Mouse (Mus musculus) heart, embryonic 16.5 days (tissue): Measurements from ENCODE around the gene Pkhd1. TPM values are rescaled to one million over a fixed set of nuclear protein-coding genes. Genes with fewer than 3 reads are reported as not detected.

Experiments used
- ATAC-seq: fragments of 200-750 bp; cut with Nextera tagmentation; replicated peaks from 2 replicates; pipeline ENCODE4 v1.8.0; 2017; ENCODE audit warnings: moderate number of reproducible peaks; ENCODE audit not compliant: insufficient read depth, low FRiP score; ENCODE audit errors: extremely low read depth
- H3K27ac ChIP-seq: fragments of 300-500 bp; sonication (generic); 2 replicates; pipeline ENCODE4 v1.5.1; 2014; ENCODE audit warnings: mild to moderate bottlenecking, low read length, control low read depth, moderate library complexity
- H3K27me3 ChIP-seq: fragments of 300-500 bp; sonication (generic); 2 replicates; pipeline ENCODE4 v1.6.1; 2014; ENCODE audit warnings: low read length, mixed read lengths; ENCODE audit not compliant: control insufficient read depth, insufficient read depth
- H3K36me3 ChIP-seq: fragments of 300-500 bp; sonication (generic); 2 replicates; pipeline ENCODE4 v1.6.1; 2014; ENCODE audit not compliant: control insufficient read depth, insufficient read depth
- H3K4me1 ChIP-seq: fragments of 300-500 bp; sonication (generic); 2 replicates; pipeline ENCODE4 v1.6.1; 2014; ENCODE audit warnings: low read length, mixed read lengths; ENCODE audit not compliant: control insufficient read depth, insufficient read depth
- H3K4me2 ChIP-seq: fragments of 300-500 bp; sonication (generic); 2 replicates; pipeline ENCODE4 v1.6.1; 2014; ENCODE audit warnings: low read depth, mild to moderate bottlenecking, control low read depth, low read length
- H3K4me3 ChIP-seq: fragments of 300-500 bp; sonication (generic); 2 replicates; pipeline ENCODE4 v1.5.1; 2014; ENCODE audit warnings: mild to moderate bottlenecking, control low read depth, low read length
- H3K9ac ChIP-seq: fragments of 300-500 bp; sonication (generic); 2 replicates; pipeline ENCODE4 v1.6.1; 2014; ENCODE audit warnings: low read length, control low read depth
- H3K9me3 ChIP-seq: fragments of 300-500 bp; sonication (generic); replicated peaks from 2 replicates; pipeline ENCODE4 v1.6.1; 2016; ENCODE audit warnings: low read length; ENCODE audit not compliant: control insufficient read depth
- WGBS: fragments of 180-500 bp; shearing (Covaris S2); extraction: QIAGEN DNeasy Blood & Tissue Kit; methylation state at CpG from one replicate; pipeline ENCODE4 v1.1.7; 2014; 5-methylcytosine and 5-hydroxymethylcytosine counted together
- polyA plus RNA-seq: library from polyadenylated mRNA; unstranded; fragments of >200 nt; fragmentation: Nextera tagmentation; extraction: Ambion mirVana; gene quantifications from 2 replicates; pipeline ENCODE4 v1.2.1, GENCODE M21; 2015

Pkhd1 gene
- polyA plus RNA-seq, 1 experiment from 2014 or later = not detected

DNA sequence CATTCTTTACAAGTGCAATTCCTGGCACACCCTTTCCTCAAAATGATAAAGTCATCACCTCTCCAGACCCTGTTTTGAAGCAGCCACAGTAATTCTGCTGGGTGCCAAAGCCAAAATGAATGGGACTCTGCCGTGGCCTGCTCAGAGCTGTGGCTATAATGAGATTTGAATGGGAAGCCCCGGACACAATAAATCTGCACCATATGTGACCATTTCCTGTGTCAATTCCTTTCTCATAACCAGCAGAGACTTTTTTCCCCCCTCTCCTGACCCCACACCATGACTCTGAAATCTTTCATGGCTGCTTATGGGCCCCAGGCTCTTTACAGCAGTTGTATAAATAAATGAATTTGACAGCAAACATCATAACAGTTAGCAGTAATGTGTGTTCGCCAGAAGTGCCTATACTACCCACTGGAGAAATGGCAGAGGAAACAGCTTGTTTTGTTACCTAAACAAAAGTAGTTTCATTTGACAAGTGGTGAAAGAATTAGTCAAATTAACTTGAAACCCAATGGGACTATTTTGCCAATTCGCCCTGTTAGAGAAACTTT, 482.7 kb downstream of the Pkhd1 start:
- Histone ChIP-seq H3K9me3 (no peaks in the 10 kb centered on the region), H3K4me3 (no peak overlapping the region), H3K4me2 (no peak overlapping the region), H3K4me1 (no peaks in the 10 kb centered on the region), H3K27ac (no peak overlapping the region), H3K27me3 (no peaks in the 10 kb centered on the region), H3K9ac (no peak overlapping the region), H3K36me3 (no peaks in the 10 kb centered on the region)
- WGBS = 53% methylated on average over 4 of the region's 4 CpGs
- ATAC-seq = no peak

- H3K4me1 ChIP-seq = no peaks in the 10 kb centered on the region
- H3K9me3 ChIP-seq = no peaks in the 10 kb centered on the region
- no peak overlapping the region for H3K4me2 ChIP-seq
- H3K27ac ChIP-seq = no peak overlapping the region
- no peaks in the 10 kb centered on the region for H3K36me3 ChIP-seq
- H3K27me3 ChIP-seq = no peaks in the 10 kb centered on the region
- H3K9ac ChIP-seq = no peak overlapping the region
- no peak for ATAC-seq
- no peak overlapping the region for H3K4me3 ChIP-seq
- WGBS = 61% methylated on average over 4 of the region's 4 CpGs
Measured at GRCm38 (mm10) chr1:20133636-20134035, 484.2 kb downstream of the Pkhd1 start.

GRCm38 (mm10) chr1:20131786-20132596, 485.9 kb downstream of the Pkhd1 start:
- Histone ChIP-seq H3K27me3 (no peaks in the 10 kb centered on the region), H3K9me3 (no peaks in the 10 kb centered on the region), H3K9ac (no peak overlapping the region), H3K4me1 (no peaks in the 10 kb centered on the region), H3K27ac (no peak overlapping the region), H3K4me2 (no peak overlapping the region), H3K4me3 (no peak overlapping the region), H3K36me3 (no peaks in the 10 kb centered on the region)
- 59% methylated on average over 6 of the region's 6 CpGs for WGBS
- no peak for ATAC-seq

DNA sequence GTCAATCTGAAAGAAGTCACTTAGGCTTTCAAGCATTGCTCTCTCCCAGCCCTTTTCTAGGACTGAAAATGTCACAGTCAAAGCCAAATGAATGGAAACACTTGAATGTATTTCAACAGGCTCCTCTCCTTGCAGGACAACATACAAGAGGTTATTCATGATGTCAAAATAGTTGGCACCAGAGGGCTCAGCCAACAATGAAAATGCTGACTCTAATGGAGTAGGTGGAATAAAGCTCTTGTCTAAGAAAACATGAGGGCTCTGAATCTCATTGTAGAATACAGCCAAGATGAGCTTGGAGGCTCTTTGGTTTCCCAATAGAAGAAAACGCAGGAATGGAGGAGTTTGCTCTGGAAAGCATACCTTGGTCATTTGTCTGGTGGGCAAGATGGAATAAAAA, 500.5 kb downstream of the Pkhd1 start:
- 55% methylated on average over 1 of the region's 1 CpGs for WGBS
- no peaks in the 10 kb centered on the region for H3K36me3 ChIP-seq
- no peak overlapping the region for H3K27ac ChIP-seq

DNA sequence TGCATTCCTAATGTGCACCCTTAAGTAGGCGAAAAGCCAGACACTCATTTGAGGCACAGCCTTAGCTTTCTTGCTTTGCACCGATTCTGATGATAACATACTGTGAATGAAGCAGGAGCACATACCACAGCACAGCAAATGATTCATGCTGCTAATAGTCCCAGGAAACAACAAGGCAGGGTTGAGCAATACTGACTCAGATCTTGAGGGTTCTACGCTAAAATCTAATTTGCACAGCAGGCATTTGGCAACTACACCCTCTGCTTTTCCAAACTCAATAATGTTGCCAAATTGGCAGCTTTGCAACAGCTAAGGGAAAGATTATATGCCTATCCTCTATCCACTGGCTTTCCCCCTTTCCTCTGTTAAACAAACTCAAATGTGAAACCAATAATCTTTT, 548.1 kb downstream of the Pkhd1 start:
- H3K4me1 ChIP-seq = no peaks in the 10 kb centered on the region
- H3K4me3 ChIP-seq = no peak overlapping the region
- H3K9me3 ChIP-seq = no peaks in the 10 kb centered on the region
- no peak overlapping the region for H3K4me2 ChIP-seq
- ATAC-seq = no peak
- no peaks in the 10 kb centered on the region for H3K36me3 ChIP-seq
- no peak overlapping the region for H3K27ac ChIP-seq
- H3K27me3 ChIP-seq = no peaks in the 10 kb centered on the region
- 60% methylated on average over 3 of the region's 3 CpGs for WGBS
- no peak overlapping the region for H3K9ac ChIP-seq

More for the DNA sequence above, 500.5 kb downstream of the Pkhd1 start:
- Histone ChIP-seq H3K4me1 (no peaks in the 10 kb centered on the region), H3K9me3 (no peaks in the 10 kb centered on the region), H3K9ac (no peak overlapping the region), H3K4me3 (no peak overlapping the region), H3K4me2 (no peak overlapping the region), H3K27me3 (no peaks in the 10 kb centered on the region)
- ATAC-seq = no peak

DNA sequence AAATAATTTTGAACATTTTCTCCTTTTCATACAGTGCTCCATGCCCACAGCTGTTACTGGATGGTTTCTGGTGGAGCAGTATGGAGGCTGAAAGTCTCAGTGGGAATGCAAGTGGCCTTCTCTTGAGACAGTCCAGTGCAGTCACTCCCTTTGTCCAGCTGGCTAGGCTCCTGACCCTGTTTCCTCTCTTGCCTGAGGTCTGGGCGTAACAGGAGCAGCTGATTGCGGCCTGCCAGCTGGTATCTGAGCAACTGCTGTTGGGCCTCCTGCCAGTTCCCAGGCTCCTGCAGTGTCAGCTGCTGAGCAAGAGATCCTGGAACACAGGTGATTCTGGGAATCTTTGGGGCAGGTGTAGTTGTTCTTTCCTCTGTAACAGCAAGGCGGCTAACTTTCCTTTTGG, 559.6 kb downstream of the Pkhd1 start:
- H3K36me3 ChIP-seq = no peaks in the 10 kb centered on the region
- 40% methylated on average over 3 of the region's 3 CpGs for WGBS
- no peaks in the 10 kb centered on the region for H3K9me3 ChIP-seq
- no peak overlapping the region for H3K4me3 ChIP-seq
- H3K27me3 ChIP-seq = no peaks in the 10 kb centered on the region
- H3K27ac ChIP-seq = no peak overlapping the region
- peak; percentile 58 for ATAC-seq
- no peak overlapping the region for H3K4me2 ChIP-seq
- no peak overlapping the region for H3K9ac ChIP-seq
- H3K4me1 ChIP-seq = peaks cover 2% of the 10 kb centered on the region; the same call in 1 of the 2 replicates

DNA sequence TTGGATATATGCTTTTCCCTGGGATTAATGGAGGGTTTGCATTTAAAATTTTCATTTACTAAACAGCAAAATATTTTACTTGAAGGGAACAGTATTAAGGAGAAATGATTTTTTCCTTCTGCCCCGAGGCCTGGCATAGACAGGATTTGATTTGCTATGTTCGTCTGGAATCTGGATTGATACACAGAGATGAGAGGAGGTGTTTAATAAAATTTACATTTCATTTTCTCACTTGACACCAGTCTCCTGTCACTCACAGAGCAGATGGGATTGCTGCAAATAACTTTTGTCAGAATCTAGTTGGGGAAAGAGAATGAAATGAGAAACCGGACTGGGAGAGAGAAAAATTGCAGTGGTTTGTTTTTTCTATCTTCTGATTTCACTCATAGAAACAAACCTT, 578.5 kb downstream of the Pkhd1 start:
- H3K4me2 ChIP-seq = no peak overlapping the region
- H3K9me3 ChIP-seq = no peaks in the 10 kb centered on the region
- no peak overlapping the region for H3K9ac ChIP-seq
- 76% methylated on average over 3 of the region's 3 CpGs for WGBS
- H3K4me1 ChIP-seq = no peaks in the 10 kb centered on the region
- H3K4me3 ChIP-seq = no peak overlapping the region
- ATAC-seq = no peak
- no peak overlapping the region for H3K27ac ChIP-seq
- no peaks in the 10 kb centered on the region for H3K27me3 ChIP-seq
- H3K36me3 ChIP-seq = no peaks in the 10 kb centered on the region

- H3K4me2 ChIP-seq = no peak overlapping the region
- H3K4me3 ChIP-seq = no peak overlapping the region
- ATAC-seq = no peak
- 74% methylated on average over 7 of the region's 7 CpGs for WGBS
- no peaks in the 10 kb centered on the region for H3K27me3 ChIP-seq
- no peaks in the 10 kb centered on the region for H3K9me3 ChIP-seq
- no peaks in the 10 kb centered on the region for H3K4me1 ChIP-seq
- H3K27ac ChIP-seq = no peak overlapping the region
- H3K36me3 ChIP-seq = no peaks in the 10 kb centered on the region
- H3K9ac ChIP-seq = no peak overlapping the region
Measured at GRCm38 (mm10) chr1:20035277-20035676, 582.6 kb downstream of the Pkhd1 start.

DNA sequence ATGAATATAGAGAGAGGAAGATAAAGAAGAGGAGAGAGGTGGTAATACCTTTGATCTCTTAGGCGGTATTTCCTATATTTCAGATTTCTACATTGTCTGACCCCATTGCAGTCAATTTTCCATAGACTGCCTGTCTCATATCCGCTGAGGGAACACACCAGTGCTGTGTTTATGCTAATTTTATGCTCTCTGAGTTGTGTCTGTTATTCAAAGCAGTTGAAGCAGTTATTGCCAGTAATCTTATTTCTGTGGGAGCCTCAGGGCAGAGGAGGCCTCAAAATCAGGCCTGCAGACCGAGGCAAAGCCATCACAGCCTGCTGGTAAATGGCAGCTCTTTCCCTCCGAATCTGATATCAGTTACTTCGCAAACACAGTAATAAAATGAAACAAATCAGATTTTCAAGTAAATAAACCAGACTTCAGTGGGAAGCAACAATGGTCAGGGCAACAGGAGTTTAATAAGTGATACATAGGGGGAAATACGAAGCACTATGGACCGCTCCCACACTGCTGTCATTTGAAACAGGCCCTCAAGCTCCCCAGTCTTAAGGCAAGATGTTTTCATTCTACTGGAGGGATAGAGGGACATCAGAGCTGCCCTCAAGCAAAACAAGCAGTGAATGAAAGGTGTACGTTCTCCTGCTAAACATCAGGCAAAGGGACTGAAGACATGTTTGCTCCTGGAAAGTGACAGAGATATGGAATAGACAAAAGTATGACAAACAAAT, 599.5 kb downstream of the Pkhd1 start:
- 71% methylated on average over 8 of the region's 8 CpGs for WGBS
- no peaks in the 10 kb centered on the region for H3K27me3 ChIP-seq

More for the DNA sequence above, 599.5 kb downstream of the Pkhd1 start:
- H3K4me3 ChIP-seq = no peak overlapping the region
- no peak overlapping the region for H3K9ac ChIP-seq
- no peak overlapping the region for H3K27ac ChIP-seq
- H3K9me3 ChIP-seq = no peaks in the 10 kb centered on the region
- no peaks in the 10 kb centered on the region for H3K36me3 ChIP-seq
- H3K4me1 ChIP-seq = no peaks in the 10 kb centered on the region
- no peak overlapping the region for H3K4me2 ChIP-seq
- no peak for ATAC-seq
